Mouse (Mus musculus) bone marrow macrophage, adult 2 months (primary cell): ENCODE data around the gene Znrd1as. TPM values are rescaled to one million over a fixed set of nuclear protein-coding genes. Genes with fewer than 3 reads are reported as not detected.
A peak's percentile ranks its signal among the peaks of the same experiment; 100 is the strongest.

Experiments used
- H3K27ac ChIP-seq: 2 replicates; pipeline ENCODE4 v1.5.1; 2012; ENCODE audit warnings: low read depth, low read length; ENCODE audit not compliant: insufficient read depth
- H3K4me1 ChIP-seq: 2 replicates; pipeline ENCODE4 v1.6.1; 2012; ENCODE audit warnings: low read length; ENCODE audit not compliant: control insufficient read depth, insufficient read depth
- H3K4me3 ChIP-seq: 2 replicates; pipeline ENCODE4 v1.5.1; 2012; ENCODE audit warnings: mild to moderate bottlenecking, low read length, moderate library complexity; ENCODE audit not compliant: insufficient read depth
- CTCF ChIP-seq: IDR thresholded peaks from 2 replicates; pipeline ENCODE4 v1.5.1; 2012; ENCODE audit warnings: low read depth, mild to moderate bottlenecking, low read length, moderate library complexity
- POLR2A ChIP-seq: IDR thresholded peaks from 2 replicates; pipeline ENCODE4 v1.6.1; 2012; ENCODE audit warnings: mild to moderate bottlenecking, low read depth, low read length, borderline replicate concordance
- polyA plus RNA-seq: library from polyadenylated mRNA; stranded (reverse); fragments of >200 nt; gene quantifications from 2 replicates; pipeline ENCODE4 v1.2.4, GENCODE M21; 2012; ENCODE audit not compliant: missing spikeins, insufficient read depth, insufficient read length

Znrd1as gene
- polyA plus RNA-seq: 7.9 and 10.4 TPM in 2 replicates

DNA sequence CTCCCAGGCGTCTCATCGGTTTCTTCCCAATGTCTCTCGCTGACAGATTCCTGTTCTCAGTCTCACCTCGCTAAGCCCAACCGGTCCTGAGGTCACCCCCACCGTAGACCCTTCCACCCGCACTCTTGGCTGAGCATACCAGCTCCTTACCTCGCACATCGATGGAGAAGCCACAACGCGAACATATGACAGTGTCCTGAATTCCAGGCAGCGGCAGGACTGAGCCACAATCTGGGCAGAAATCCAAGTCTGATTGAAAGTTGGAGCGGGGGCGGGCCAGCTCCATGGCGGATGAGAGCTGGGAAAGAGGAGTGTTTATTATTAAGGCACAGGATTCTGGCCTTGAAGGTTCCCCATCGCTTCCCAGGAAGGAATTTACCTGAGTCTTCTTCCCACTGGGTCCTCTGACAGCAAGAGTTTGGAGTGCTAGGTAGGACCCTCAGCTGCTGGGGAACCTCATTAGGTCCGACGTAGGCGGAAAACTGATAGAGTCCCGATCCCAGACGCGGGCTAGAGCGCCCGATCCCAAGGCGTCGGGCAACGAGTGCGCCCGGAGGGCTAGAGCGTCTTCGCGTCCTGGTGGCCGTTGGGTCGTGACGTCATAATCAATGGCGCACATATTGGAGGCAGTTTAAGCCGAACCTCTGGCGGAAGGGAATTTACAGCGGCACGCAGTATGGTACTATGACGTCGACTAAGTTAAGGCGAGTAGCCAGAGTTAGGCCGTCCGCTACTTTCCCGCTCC is at the start of gene Znrd1as, which contains the start of gene Znrd1:
Gene Znrd1as (plus strand): TSS at position 594 of the 745 bp plus-strand sequence.
Gene Znrd1 (minus strand): TSS at position 561 of the 745 bp plus-strand sequence.
- Histone ChIP-seq H3K27ac (peak within 1 kb of the TSS; percentile 36), H3K4me3 (peak within 1 kb of the TSS; percentile 92), H3K4me1 (peaks cover 4% of the 10 kb centered on the region)
- TF ChIP-seq CTCF: 0 out of 2 replicates have a peak, but pooled peaks have one; percentile 13
- no peak for TF ChIP-seq POLR2A

DNA sequence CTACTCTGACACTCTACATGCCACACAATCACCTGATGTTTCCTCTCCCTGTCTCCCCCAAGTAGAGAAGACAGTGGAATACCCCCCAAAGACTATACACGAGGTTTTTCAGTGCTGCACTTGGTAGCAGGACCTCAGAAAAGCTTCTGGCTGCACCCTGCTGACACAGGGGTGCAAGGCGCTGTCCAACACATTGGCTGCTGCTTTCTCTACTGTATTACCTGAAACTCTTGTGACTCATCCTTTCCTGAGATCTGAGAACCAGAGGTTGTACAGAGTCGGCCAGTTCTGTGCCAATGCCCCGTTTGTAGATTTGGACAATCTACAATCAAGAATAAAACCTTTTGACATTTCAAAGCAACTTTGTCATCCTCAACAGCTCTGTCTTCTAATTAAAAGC is 48.6 kb upstream of the Znrd1as start:
- TF ChIP-seq CTCF (no peak), POLR2A (no peak)
- Histone ChIP-seq H3K4me1 (peaks cover 9% of the 10 kb centered on the region), H3K4me3 (no peak overlapping the region), H3K27ac (no peak overlapping the region)

DNA sequence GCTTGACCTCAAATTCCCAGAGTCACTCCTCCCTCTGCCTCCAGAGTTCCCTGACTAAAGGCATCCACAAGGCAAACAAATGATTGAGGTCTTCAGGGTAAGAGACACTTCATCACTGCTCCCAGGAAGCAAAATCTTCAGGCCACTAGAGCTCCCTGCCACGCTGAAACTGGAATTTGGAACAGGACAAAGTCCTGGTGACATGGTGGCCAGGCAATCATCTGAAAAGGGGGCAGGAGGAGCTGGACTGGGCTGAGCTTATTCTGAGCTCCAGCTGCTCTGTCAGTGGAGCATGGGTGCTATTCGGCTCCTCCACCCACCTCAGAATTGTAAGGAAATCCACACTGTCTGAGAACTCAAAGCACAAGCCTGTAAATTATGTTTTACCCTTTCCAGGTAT is 46.4 kb upstream of the Znrd1as start:
- H3K4me3 ChIP-seq: no peak overlapping the region
- TF ChIP-seq CTCF: no peak
- H3K4me1 ChIP-seq: no peaks in the 10 kb centered on the region
- H3K27ac ChIP-seq: no peak overlapping the region

DNA sequence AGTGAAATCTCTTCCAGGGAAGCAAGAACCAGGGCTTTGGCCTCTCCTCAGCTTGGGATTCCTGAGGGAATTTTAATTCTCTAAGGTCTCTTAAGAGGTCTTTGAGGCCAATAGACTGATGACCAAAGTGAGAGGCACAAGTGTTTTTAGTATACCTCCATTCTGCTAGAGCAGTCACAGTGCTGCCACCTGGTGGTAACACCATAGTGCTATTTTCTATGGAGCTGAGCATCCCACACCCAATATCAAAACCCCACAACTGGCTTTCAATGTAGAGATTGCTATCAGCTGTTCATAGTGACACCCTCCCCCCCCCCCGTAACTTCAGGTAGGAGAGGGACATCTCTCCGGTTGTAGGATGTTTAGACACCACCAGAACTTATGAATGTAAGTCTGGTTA is 44.3 kb upstream of the Znrd1as start:
- Histone ChIP-seq H3K4me3 (no peak overlapping the region), H3K27ac (no peak overlapping the region), H3K4me1 (no peaks in the 10 kb centered on the region)
- TF ChIP-seq CTCF (no peak), POLR2A (no peak)

DNA sequence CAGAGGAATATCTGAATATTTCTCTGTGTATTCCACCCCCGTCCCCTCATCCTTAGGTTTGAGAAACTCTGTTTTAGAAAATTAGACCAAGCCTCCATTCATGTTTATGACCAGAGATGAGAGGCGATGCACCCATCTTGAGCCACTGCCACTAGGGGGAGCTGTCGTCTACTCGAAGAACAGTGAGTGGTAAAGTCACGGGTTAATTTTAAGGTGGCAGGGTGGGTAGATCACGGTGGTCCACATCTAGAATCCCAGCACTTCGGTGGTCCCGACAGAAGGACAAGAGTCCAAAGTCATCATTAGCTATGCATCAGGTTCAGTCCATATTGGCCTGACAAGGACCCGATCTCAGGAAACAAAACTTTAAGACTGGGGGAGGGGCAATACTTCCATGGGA is 43.3 kb upstream of the Znrd1as start:
- no peak overlapping the region for H3K4me3 ChIP-seq
- H3K4me1 ChIP-seq: no peaks in the 10 kb centered on the region
- H3K27ac ChIP-seq: no peak overlapping the region
- peak; percentile 98 for TF ChIP-seq CTCF
- no peak for TF ChIP-seq POLR2A

DNA sequence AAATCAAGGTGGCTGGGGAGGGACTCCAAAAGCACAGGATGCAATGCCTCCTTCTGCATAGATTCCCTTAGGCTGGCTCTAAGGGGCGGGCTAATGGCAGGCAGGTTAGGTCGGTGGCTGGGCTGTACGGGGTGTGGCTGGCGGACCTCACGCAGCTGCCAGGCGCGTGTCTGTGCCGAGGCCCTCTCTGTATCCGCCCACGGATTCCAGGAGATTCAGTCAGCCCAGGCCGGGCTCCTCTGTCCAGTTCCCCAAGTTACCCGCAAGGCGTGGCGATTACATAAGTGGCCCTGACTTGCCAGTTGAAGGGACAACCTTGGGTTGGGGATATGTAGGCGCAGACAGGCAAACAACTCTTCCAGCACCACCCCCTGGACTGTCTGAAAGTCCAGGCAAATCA is 38.2 kb upstream of the Znrd1as start:
- Histone ChIP-seq H3K4me1 (no peaks in the 10 kb centered on the region), H3K27ac (no peak overlapping the region), H3K4me3 (no peak overlapping the region)
- TF ChIP-seq CTCF (no peak), POLR2A (no peak)

DNA sequence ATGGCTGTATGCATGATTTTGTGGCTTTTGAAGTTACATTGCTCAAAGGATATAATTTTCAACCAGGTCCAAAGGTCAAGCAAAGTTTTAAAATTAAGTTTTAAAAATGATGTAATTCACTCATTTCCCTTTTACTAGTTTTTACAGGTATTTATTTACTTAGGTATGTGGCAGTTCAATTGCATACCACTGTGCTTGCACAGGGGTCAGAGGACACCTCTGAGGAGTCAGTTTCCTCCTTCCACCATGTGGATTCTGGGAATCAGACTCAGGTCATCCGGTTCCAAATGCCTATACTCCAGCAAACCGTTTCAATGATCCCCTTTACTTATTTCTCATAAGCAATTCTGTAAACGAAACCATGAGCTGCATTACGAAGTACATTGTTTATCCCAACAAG is 35.7 kb upstream of the Znrd1as start:
- no peak overlapping the region for H3K4me3 ChIP-seq
- no peak for TF ChIP-seq CTCF
- no peak for TF ChIP-seq POLR2A
- no peak overlapping the region for H3K27ac ChIP-seq
- H3K4me1 ChIP-seq: no peaks in the 10 kb centered on the region

DNA sequence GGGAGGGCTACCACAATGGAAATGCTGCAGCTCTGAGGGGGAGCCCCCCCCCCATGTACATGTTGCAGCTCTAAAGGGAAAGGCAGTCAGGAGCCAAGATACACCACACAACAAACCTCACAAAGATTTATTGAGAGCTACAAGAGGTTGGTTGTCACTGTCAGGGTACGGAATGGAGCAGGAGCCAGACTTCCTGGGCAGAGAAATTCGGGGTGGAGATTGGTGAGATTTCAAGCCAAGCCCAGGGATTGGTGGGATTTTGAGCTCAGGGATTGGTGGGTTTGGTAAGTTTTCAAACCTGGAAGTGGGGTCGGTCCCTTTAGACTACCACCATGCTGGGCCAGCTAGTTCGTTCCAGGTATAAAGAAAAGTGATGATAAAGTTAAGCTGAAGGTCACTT is 34.9 kb upstream of the Znrd1as start:
- TF ChIP-seq CTCF: no peak
- TF ChIP-seq POLR2A: no peak
- Histone ChIP-seq H3K4me1 (no peaks in the 10 kb centered on the region), H3K27ac (no peak overlapping the region), H3K4me3 (no peak overlapping the region)

DNA sequence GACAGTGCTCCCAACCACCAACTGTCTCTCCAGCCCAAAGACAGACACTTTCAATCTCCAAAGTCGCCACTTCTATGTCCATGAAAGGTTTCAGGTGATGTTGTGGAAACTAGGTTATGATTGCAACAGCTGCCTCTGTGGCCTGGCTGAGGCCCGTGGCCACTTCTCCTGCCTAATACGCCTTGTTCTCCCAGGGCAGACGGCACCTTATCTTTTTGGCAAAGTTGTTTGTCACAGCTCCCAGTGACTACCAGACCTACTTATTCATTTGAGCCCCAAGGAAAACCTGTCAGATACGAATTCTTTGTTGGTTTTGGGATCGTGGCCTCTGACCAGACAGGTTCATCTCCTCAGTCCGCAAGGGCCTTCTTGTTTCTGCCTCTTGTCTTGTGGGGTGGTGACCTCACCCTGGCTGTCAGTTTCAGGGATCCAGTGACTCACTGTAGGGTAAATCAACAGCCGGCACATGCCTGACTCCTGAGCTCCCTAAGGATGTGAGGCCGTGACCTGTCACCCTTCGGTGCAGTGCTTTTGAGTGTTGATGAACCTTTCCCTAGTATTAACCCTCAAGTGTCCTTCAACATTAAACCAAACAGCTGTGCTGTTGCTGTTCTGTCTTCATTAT is 30.8 kb upstream of the Znrd1as start:
- no peaks in the 10 kb centered on the region for H3K4me1 ChIP-seq
- H3K4me3 ChIP-seq: no peak overlapping the region
- TF ChIP-seq POLR2A: no peak
- TF ChIP-seq CTCF: no peak
- no peak overlapping the region for H3K27ac ChIP-seq

DNA sequence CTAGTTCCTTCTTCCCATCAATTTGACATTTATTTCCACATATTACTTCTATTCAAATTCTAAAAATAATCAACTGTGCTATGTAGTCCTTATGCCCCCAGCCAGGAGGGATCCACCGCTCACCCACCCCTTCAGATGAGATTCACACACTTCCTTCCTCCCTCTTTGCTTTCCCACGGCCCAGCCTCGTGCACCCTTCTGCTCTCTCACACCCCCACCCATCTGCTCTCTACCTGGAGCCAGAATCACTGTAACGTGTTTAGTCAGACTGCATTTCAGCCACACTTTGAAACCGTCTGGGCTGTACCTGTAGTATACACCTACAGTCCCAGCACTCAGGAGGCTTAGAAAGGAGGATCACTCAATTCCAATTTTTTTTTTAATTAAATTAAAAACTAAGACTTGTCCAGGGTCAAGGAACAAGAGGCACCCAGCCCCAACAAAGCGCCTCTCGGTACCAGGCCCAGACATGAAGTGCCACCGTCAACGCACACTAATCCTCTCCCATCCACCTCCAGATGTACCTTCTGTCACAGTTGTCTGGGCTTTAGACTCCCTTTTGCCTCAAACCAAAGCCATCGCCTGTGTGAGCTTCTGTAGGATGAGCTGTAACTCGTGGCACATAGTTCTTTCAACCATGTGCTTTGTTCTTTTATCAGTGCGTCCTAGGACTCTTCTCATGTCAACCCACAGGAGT is 29.0 kb upstream of the Znrd1as start:
- Histone ChIP-seq H3K4me1 (no peaks in the 10 kb centered on the region), H3K27ac (no peak overlapping the region), H3K4me3 (no peak overlapping the region)
- no peak for TF ChIP-seq CTCF
- TF ChIP-seq POLR2A: no peak
